Mouse (Mus musculus) heart, embryonic 13.5 days (tissue): Measurements from ENCODE around the gene Syn3. TPM values are rescaled to one million over a fixed set of nuclear protein-coding genes. Genes with fewer than 3 reads are reported as not detected.

Experiments
- ATAC-seq: fragments of 200-750 bp; cut with Nextera tagmentation; 2 replicates; pipeline ENCODE4 v1.8.0; 2017; ENCODE audit warnings: moderate TSS enrichment; ENCODE audit not compliant: insufficient number of reproducible peaks, low FRiP score, low TSS enrichment; ENCODE audit errors: extremely low read depth
- H3K27ac ChIP-seq: fragments of 300-500 bp; sonication (generic); replicated peaks from 2 replicates; pipeline ENCODE4 v1.5.1; 2015; ENCODE audit warnings: moderate library complexity, mild to moderate bottlenecking, inconsistent platforms
- H3K27me3 ChIP-seq: fragments of 300-500 bp; sonication (generic); replicated peaks from 2 replicates; pipeline ENCODE4 v1.6.1; 2015; ENCODE audit warnings: mild to moderate bottlenecking, inconsistent platforms
- H3K36me3 ChIP-seq: fragments of 300-500 bp; sonication (generic); 2 replicates; pipeline ENCODE4 v1.6.1; 2015; ENCODE audit warnings: mild to moderate bottlenecking, inconsistent platforms
- H3K4me1 ChIP-seq: fragments of 300-500 bp; sonication (generic); 2 replicates; pipeline ENCODE4 v1.6.1; 2015; ENCODE audit warnings: inconsistent platforms
- H3K4me2 ChIP-seq: fragments of 300-500 bp; sonication (generic); 2 replicates; pipeline ENCODE4 v1.6.1; 2015; ENCODE audit warnings: inconsistent platforms, mild to moderate bottlenecking, moderate library complexity
- H3K4me3 ChIP-seq: fragments of 300-500 bp; sonication (generic); 2 replicates; pipeline ENCODE4 v1.5.1; 2015; ENCODE audit warnings: moderate library complexity, mild to moderate bottlenecking, inconsistent platforms
- H3K9ac ChIP-seq: fragments of 300-500 bp; sonication (generic); 2 replicates; pipeline ENCODE4 v1.6.1; 2015; ENCODE audit warnings: inconsistent platforms, mild to moderate bottlenecking, moderate library complexity
- H3K9me3 ChIP-seq: fragments of 300-500 bp; sonication (generic); 2 replicates; pipeline ENCODE4 v1.6.1; 2016; ENCODE audit warnings: inconsistent platforms
- WGBS: fragments of 180-500 bp; shearing (Covaris S2); methylation state at CpG from one replicate; pipeline ENCODE4 v1.1.7; 2015; ENCODE audit warnings: mixed read lengths; 5-methylcytosine and 5-hydroxymethylcytosine counted together
- polyA plus RNA-seq: library from polyadenylated mRNA; unstranded; fragments of >200 nt; fragmentation: Nextera tagmentation; extraction: Ambion mirVana; gene quantifications from 2 replicates; pipeline ENCODE4 v1.2.1, GENCODE M21; 2015

Gene Syn3
- polyA plus RNA-seq, 1 experiment from 2014 or later: 1.5 TPM

DNA sequence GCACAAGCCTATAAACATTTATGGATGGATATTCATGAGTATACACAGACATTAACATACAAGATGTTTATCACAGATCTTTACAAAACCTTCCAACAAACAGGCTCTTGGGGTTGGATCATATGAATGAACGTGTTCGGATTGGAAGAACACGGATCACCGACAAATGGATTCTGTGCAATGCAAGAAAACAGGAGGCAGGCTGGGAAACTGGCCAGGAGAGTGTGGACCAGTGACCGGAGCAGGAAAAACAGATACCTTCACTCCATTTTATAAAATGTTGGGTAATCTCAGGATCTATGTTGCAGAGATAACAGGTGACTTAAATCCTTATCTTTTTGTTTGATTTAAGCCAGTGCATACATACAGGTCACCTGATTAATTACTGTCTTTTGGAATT is 178.5 kb downstream of the Syn3 start:
- no peak overlapping the region for H3K27ac ChIP-seq
- no peak for ATAC-seq
- H3K27me3 ChIP-seq: no peaks in the 10 kb centered on the region
- H3K4me1 ChIP-seq: peaks cover 59% of the 10 kb centered on the region
- H3K9me3 ChIP-seq: no peaks in the 10 kb centered on the region
- H3K36me3 ChIP-seq: peaks cover 14% of the 10 kb centered on the region
- no peak overlapping the region for H3K4me3 ChIP-seq
- WGBS: 82% methylated on average over 5 of the region's 5 CpGs
- H3K9ac ChIP-seq: no peak overlapping the region
- H3K4me2 ChIP-seq: no peak overlapping the region

- Histone ChIP-seq H3K4me2 (no peak overlapping the region), H3K27ac (no peak overlapping the region), H3K9ac (no peak overlapping the region), H3K4me1 (peaks cover 63% of the 10 kb centered on the region), H3K27me3 (no peaks in the 10 kb centered on the region), H3K36me3 (peaks cover 20% of the 10 kb centered on the region), H3K9me3 (no peaks in the 10 kb centered on the region), H3K4me3 (no peak overlapping the region)
- 54% methylated on average over 3 of the region's 3 CpGs for WGBS
- no peak for ATAC-seq
Measured at GRCm38 (mm10) chr10:86319526-86319925, 179.2 kb downstream of the Syn3 start.

DNA sequence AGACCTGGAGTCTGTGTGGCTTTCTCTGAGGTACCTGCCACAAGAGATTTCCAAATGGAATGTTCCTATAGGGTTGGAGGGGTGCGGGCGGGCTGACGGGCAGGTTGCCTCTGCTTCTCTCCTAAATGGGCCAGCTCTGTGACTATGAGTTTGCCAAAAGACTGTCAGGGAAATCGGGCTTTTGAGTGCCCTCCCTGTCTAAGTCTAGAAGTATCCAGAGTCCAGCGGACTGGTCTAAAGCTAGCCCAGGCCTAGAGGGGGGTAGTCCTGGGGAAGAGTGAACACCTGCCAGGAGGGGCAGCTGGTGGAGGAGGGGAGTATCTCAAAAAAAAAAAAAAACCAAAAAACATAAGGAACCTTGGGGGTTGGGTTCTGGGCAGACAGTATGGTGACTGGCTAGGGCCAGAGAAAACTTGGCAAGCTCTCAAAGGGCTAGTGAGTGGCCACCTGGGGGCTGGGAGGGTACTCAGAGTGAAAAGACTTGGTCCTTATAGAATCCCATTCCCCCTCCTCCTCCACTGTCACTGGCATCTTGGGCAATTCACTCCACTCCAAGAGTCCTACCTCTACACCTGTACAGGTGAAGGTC is 180.1 kb downstream of the Syn3 start:
- Histone ChIP-seq H3K9ac (no peak overlapping the region), H3K27me3 (no peaks in the 10 kb centered on the region), H3K9me3 (no peaks in the 10 kb centered on the region), H3K4me3 (no peak overlapping the region), H3K4me2 (no peak overlapping the region), H3K36me3 (peaks cover 21% of the 10 kb centered on the region), H3K27ac (no peak overlapping the region), H3K4me1 (peaks cover 72% of the 10 kb centered on the region)
- 82% methylated on average over 5 of the region's 5 CpGs for WGBS
- no peak for ATAC-seq

GRCm38 (mm10) chr10:86317633-86318032 is 181.1 kb downstream of the Syn3 start:
- ATAC-seq: no peak
- H3K36me3 ChIP-seq: peaks cover 21% of the 10 kb centered on the region
- H3K4me3 ChIP-seq: no peak overlapping the region
- H3K27ac ChIP-seq: no peak overlapping the region
- H3K27me3 ChIP-seq: no peaks in the 10 kb centered on the region
- H3K9me3 ChIP-seq: no peaks in the 10 kb centered on the region
- H3K4me2 ChIP-seq: no peak overlapping the region
- peaks cover 77% of the 10 kb centered on the region for H3K4me1 ChIP-seq
- WGBS: 56% methylated on average over 7 of the region's 7 CpGs
- no peak overlapping the region for H3K9ac ChIP-seq

DNA sequence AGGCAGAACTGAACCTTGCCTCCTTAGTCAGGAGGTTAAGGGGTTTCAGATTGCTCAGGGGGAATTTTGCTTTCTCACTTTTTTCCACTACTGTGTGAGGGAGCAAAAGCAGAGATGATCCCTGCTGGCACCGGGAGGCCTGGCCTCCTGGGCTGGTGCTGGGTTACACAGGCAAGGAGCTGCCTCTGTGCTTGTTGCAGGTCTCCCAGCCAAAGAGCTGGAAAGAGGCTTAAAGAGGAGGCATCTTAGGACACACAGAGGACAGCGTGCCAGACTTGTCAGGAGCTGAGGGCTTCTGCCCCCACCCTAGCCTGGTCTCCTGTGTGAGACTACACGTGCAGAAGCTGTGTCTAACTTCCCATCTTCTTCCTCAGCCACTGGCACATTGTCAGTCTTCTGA is 183.2 kb downstream of the Syn3 start:
- Histone ChIP-seq H3K36me3 (peaks cover 18% of the 10 kb centered on the region), H3K9me3 (no peaks in the 10 kb centered on the region), H3K4me2 (no peak overlapping the region), H3K4me3 (no peak overlapping the region), H3K9ac (peak overlapping the region; percentile 48; the same call in 1 of the 2 replicates), H3K4me1 (peaks cover 70% of the 10 kb centered on the region), H3K27ac (no peak overlapping the region; the same call in 1 of the 2 replicates), H3K27me3 (no peaks in the 10 kb centered on the region)
- 43% methylated on average over 3 of the region's 3 CpGs for WGBS
- ATAC-seq: no peak

DNA sequence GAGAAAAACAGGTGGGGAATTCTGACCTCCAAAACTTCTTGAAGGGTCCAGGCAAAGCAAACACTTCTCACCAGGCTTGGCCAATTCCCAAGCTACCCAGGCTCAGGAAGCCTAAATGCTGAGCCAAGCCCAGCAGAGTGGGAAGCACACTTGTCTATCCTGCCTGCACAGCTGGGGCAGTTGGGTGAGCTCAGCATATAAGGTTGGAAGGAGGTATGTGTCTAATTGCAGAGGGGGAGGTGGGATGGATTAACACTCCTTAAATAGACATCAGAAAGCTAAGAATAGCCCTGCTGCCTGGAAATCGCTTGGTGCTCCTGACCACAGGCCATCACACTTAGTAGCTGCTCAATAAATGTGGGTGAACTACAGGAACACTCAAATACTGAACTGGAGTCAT is 185.2 kb downstream of the Syn3 start:
- Histone ChIP-seq H3K27ac (peak overlapping the region; percentile 78), H3K9me3 (no peaks in the 10 kb centered on the region), H3K36me3 (peaks cover 31% of the 10 kb centered on the region), H3K4me3 (no peak overlapping the region), H3K27me3 (no peaks in the 10 kb centered on the region), H3K4me1 (peaks cover 74% of the 10 kb centered on the region), H3K9ac (no peak overlapping the region), H3K4me2 (no peak overlapping the region)
- 31% methylated on average over 1 of the region's 1 CpGs for WGBS
- no peak for ATAC-seq

- no peaks in the 10 kb centered on the region for H3K27me3 ChIP-seq
- 79% methylated on average over 3 of the region's 3 CpGs for WGBS
- H3K4me1 ChIP-seq: peaks cover 75% of the 10 kb centered on the region
- no peaks in the 10 kb centered on the region for H3K9me3 ChIP-seq
- no peak overlapping the region for H3K4me3 ChIP-seq
- peak overlapping the region; percentile 78 for H3K27ac ChIP-seq
- H3K9ac ChIP-seq: no peak overlapping the region
- H3K36me3 ChIP-seq: peaks cover 36% of the 10 kb centered on the region
- no peak for ATAC-seq
- no peak overlapping the region for H3K4me2 ChIP-seq
Measured at GRCm38 (mm10) chr10:86312976-86313375, 185.7 kb downstream of the Syn3 start.

- H3K4me3 ChIP-seq: no peak overlapping the region
- peak overlapping the region; percentile 41 for H3K27ac ChIP-seq
- peaks cover 53% of the 10 kb centered on the region for H3K4me1 ChIP-seq
- ATAC-seq: no peak
- H3K27me3 ChIP-seq: no peaks in the 10 kb centered on the region
- H3K36me3 ChIP-seq: peaks cover 52% of the 10 kb centered on the region
- no peaks in the 10 kb centered on the region for H3K9me3 ChIP-seq
- no peak overlapping the region for H3K9ac ChIP-seq
- 56% methylated on average over 6 of the region's 6 CpGs for WGBS
- H3K4me2 ChIP-seq: no peak overlapping the region
Measured at GRCm38 (mm10) chr10:86310527-86310926, 188.2 kb downstream of the Syn3 start.

DNA sequence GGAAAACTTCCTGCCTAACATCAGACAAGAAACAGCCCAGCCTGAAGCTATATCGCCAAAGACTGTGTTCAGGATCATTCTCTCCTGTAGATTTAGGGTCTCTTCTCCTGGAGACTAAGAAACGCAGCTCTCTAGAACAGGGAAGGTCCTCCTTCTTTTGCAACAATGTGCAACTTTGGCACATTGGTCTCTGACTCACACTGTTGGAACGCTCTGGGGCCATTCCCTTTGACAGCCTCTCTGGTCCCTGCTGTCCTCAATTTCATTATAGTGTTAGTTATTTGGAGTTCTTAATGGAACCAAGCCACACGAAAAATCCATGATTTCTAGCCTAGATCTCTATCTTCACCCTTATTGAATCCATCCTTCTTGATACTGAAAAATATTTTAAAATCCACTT is 191.5 kb downstream of the Syn3 start:
- H3K4me2 ChIP-seq: no peak overlapping the region
- H3K27ac ChIP-seq: no peak overlapping the region
- 84% methylated on average over 4 of the region's 4 CpGs for WGBS
- no peak for ATAC-seq
- H3K27me3 ChIP-seq: no peaks in the 10 kb centered on the region
- peaks cover 59% of the 10 kb centered on the region for H3K36me3 ChIP-seq
- H3K4me1 ChIP-seq: peaks cover 46% of the 10 kb centered on the region
- no peak overlapping the region for H3K9ac ChIP-seq
- H3K9me3 ChIP-seq: no peaks in the 10 kb centered on the region
- H3K4me3 ChIP-seq: no peak overlapping the region

- no peak for ATAC-seq
- H3K4me1 ChIP-seq: peaks cover 45% of the 10 kb centered on the region
- H3K4me2 ChIP-seq: no peak overlapping the region
- H3K9me3 ChIP-seq: no peaks in the 10 kb centered on the region
- no peak overlapping the region for H3K9ac ChIP-seq
- H3K4me3 ChIP-seq: no peak overlapping the region
- peaks cover 54% of the 10 kb centered on the region for H3K36me3 ChIP-seq
- H3K27ac ChIP-seq: no peak overlapping the region
- no peaks in the 10 kb centered on the region for H3K27me3 ChIP-seq
- 18% methylated on average over 2 of the region's 2 CpGs for WGBS
Measured at GRCm38 (mm10) chr10:86304583-86304982, 194.1 kb downstream of the Syn3 start.

DNA sequence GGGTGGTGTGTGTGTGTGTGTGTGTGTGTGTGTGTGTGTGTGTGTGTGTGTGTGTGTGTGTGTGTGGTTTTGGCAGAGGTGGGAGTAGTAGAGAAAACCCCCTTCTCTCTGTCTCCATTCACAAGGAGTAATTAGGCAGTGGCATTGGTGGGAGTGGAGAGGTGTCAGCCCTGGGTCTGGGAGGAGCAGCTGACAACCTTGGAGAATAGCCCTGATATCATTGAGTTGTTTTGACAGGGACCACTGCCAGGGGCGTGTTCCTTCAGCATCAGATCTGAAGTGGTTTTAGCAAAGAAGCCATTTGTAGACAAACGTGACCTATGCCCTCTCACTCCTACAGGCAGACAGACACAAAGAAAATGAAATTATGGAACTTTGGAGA is 195.2 kb downstream of the Syn3 start:
- peak overlapping the region; percentile 91 for H3K9ac ChIP-seq
- no peaks in the 10 kb centered on the region; the same call in 1 of the 2 replicates for H3K27me3 ChIP-seq
- peak overlapping the region; percentile 86 for H3K4me3 ChIP-seq
- WGBS: 50% methylated on average over 2 of the region's 2 CpGs
- peak overlapping the region; percentile 93 for H3K4me2 ChIP-seq
- peaks cover 43% of the 10 kb centered on the region for H3K36me3 ChIP-seq
- H3K4me1 ChIP-seq: peaks cover 45% of the 10 kb centered on the region
- peak overlapping the region; percentile 65 for H3K27ac ChIP-seq
- no peaks in the 10 kb centered on the region for H3K9me3 ChIP-seq
- ATAC-seq: no peak

GRCm38 (mm10) chr10:86302761-86303494 is 195.8 kb downstream of the Syn3 start:
- Histone ChIP-seq H3K4me2 (peak overlapping the region; percentile 93), H3K36me3 (peaks cover 37% of the 10 kb centered on the region), H3K9ac (peak overlapping the region; percentile 91), H3K4me1 (peaks cover 41% of the 10 kb centered on the region), H3K9me3 (no peaks in the 10 kb centered on the region), H3K27ac (peak overlapping the region; percentile 86), H3K4me3 (peak overlapping the region; percentile 86), H3K27me3 (peaks cover under 1% of the 10 kb centered on the region; the same call in 1 of the 2 replicates)
- WGBS: 26% methylated on average over 8 of the region's 8 CpGs
- no peak for ATAC-seq
